Mouse (Mus musculus) regulatory T cell (primary cell): ENCODE measurements around the gene Rbm28.

Experiments
- in situ Hi-C: fragments of 300-600 bp; cut with MboI, MseI; formaldehyde crosslinking; loops from one replicate; pipeline ENCODE4 v1.15.1; 2025; ENCODE audit warnings: high pct_unique_total_duplicates

The Rbm28 gene

DNA sequence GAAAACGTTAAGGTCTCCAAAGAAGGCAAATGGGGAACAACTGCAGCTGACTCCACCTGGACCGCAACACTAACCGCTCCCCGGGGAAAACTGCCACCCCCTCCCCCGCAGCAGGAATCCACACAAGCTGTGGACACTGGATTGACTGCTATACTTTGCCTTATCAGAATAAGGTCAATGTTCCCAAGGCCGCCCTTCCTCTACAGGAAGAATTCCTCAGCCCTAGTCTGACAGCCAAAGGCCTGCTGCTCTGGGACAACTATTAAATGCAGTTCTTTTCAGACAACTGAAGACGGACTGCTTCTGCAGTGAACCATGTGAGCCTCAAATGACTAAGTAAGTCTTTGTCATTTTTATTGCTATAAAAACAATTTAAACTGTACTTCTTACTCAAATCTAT is 18.2 kb downstream of the Rbm28 start:
- in situ Hi-C loops, result no loop called here

- in situ Hi-C loops, result no loop called here
These were observed 19.1 kb downstream of the Rbm28 start for GRCm38 (mm10) chr6:29145456-29146307.

- in situ Hi-C loops, result no loop called here
These were observed 19.8 kb downstream of the Rbm28 start for GRCm38 (mm10) chr6:29144971-29145370.

- in situ Hi-C loops, result no loop called here
These were observed 21.2 kb downstream of the Rbm28 start for GRCm38 (mm10) chr6:29143608-29144007.

- in situ Hi-C loops, result no loop called here
These were observed 27.4 kb downstream of the Rbm28 start for GRCm38 (mm10) chr6:29137441-29137840.

DNA sequence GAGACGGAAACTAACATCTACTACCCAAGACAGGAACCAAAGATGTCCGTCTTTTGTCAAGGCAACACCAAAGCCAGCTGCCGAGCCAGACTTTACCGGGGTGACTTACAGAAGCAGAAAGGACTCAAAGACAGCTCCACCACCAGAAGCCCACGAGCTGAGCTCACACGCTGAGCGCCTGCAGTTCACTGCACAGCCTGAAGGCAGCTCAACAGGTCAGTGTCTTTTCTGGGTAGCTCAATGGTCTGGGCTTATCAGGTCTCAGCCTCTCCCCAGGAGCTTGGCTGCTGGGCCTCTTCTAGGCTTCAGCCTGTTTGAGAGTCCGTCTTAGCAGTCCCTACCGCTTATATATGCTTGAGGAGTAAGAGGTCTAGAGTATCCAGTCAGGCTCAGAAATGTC is 31.7 kb downstream of the Rbm28 start:
- in situ Hi-C loops, result no loop called here

DNA sequence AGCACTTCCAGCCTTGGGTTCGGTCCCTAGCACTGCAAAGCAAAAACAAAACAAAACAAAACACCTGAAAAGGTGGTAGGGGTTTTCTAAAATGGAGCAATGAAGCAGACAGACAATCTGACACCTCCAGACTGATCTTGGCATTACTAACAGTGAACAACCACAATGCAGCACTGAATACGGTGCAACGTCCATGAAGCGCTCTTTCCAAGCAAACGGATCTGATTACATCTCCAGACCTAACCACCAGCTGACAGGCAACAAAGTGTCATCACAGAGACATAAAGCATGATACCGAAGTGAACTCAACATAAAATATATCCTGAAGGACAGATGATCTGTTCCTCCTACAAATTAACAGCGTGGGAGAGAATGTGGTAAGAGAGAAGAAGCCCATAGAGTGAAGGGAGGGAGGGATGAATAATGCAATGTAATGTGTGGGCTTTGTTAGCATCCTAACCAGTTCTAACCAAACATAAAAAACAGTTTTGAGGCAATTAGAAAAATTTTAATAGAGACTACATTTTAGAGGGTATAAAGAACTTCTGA is 37.9 kb downstream of the Rbm28 start:
- in situ Hi-C loops, result no loop called here

- in situ Hi-C loops, result no loop called here
These were observed 44.8 kb downstream of the Rbm28 start for GRCm38 (mm10) chr6:29119990-29120389.

DNA sequence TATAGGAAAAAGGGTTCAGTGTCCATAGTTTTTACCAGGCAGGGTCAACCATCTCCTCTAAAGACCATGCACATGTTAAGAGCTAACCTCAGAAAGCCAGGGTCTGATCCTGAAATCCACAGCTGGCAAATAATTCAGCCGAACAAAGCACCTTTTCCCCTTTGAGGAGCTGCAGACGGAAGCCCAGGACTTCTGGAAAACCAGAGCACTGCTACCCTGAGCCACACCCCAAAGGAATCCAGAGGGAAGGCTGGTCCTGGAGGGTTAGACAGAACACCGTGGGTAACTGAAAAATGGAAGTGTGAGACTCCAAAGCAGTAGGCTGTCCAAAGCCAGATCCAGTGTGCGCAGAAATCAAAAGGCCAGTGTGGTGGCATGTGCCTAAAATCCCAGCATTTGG is 45.8 kb downstream of the Rbm28 start:
- in situ Hi-C loops, result no loop called here

GRCm38 (mm10) chr6:29118231-29118630 is 46.6 kb downstream of the Rbm28 start:
- in situ Hi-C loops, result no loop called here

DNA sequence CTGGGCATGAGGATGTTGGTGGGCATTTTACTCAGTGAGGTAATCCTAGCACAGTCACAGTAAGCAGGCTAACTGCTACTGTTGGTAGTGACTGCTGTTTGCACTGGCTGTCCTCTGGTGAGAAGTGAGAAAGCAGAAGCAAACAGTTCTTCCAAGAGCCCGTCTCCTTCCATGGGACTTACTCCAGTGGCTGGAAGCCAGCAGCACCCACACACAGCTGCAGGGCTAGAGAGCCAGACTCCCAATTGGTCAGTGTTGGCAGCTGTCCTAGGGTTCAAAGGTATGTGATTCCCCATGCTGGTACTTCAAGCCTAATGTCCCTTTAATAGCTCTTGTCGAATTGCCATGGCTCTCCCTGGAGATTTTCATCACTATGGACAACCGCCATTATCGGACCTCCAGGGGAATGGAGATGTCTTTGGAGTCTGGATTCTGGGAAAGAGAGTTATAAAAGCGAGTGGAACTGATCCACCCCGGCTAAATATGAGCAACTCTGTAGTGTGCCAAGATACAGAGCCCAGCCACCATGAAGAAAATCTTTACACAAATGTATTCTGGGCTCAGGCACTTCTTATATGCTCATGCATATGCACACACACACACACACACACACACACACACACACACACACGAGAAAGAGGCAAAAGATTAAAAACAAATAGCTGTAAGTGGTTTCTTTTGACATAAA is 47.2 kb downstream of the Rbm28 start:
- in situ Hi-C loops, result no loop called here

- in situ Hi-C loops, result no loop called here
These were observed 49.0 kb downstream of the Rbm28 start for GRCm38 (mm10) chr6:29115756-29116155.

DNA sequence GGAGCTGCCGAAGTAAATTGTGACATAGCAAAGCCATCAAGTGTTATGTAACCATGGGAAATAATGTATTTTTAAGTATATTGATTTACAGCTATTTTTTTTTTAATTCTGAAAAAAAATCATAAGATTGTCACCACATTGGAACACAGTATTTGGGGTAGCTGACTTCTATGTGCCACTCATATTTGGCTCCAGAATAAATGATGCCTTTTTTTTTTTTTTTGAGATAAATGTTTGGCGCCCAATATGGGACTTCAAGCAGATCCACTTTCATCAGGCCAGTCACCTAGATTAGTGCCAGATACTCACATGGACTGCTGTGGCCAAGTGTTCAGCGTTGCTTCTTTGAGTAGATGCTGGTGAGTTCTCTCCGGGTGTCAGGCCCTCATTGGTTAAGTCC is 53.3 kb downstream of the Rbm28 start:
- in situ Hi-C loops, result no loop called here

DNA sequence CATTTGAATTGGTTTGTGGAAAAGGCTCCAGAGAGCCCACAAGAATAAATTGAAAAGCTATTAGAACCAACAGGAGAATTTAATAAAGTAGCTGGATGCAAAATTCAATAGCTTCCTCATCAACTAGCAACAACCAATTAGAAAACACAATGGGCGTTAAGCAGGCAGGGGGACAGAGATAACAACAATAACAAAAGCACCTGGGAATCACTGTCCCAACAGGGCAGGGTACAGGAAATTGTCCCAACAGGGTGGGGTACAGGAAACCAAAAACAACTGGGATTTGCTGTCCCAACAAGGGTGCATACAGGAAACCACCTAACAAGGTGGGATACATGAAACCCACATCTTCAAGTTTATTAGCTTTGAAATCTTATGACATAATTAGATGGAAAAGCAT is 56.4 kb downstream of the Rbm28 start:
- in situ Hi-C loops, result no loop called here

- in situ Hi-C loops, result no loop called here
These were observed 63.5 kb downstream of the Rbm28 start for GRCm38 (mm10) chr6:29101248-29101864.

DNA sequence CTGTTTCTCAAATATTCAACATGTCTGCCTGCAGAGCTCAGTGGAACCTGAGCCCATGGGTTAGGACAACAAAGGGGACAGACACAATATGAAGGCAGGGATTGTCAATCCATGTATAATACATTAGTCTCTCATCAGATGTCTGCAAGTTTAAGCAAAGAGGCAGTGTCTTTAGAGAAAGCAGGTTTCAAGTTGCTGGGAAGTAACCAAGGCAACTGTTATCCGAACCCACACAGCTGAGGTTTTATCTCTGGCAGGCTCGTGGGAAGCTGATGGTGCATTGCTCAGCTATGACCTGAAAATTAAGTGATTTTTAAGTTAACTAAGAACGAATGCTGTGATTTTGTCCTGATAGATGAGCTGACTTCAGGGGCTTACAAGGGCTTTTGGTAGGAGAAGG is 64.4 kb downstream of the Rbm28 start:
- in situ Hi-C loops, result no loop called here

DNA sequence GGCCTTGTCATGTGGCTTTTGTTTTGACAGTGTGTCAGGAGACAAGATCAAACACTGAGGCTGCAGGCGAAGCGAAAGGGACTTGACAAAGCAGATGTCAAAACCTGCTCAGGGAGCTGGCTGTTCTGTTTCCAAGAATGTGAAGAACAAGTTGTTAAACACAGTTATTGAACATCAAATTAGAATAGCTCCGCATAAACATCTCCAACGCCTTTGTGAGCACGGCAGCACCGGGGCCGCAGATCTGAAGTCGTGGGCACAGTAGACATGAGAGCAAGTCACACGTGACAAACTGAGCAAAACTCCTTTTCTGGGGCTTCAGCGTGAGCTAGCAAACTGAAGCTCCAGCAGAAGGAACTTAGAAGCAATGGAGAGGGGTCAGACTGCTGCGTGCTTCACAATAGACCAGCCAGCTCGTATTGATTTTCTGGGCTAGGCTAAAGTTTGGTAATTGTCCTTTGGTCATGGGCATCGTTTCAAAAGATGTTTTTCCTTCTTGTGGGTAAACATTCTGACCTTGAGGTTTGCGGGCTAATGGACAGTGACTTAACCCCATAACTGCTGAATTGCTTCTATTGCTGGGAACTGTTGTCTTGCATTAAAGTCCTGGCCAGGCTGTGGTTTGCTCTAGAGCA is 65.2 kb downstream of the Rbm28 start:
- in situ Hi-C loops, result no loop called here

GRCm38 (mm10) chr6:29092904-29093303 is 71.9 kb downstream of the Rbm28 start:
- in situ Hi-C loops, result no loop called here

GRCm38 (mm10) chr6:29092234-29092633 is 72.6 kb downstream of the Rbm28 start:
- in situ Hi-C loops, result no loop called here

DNA sequence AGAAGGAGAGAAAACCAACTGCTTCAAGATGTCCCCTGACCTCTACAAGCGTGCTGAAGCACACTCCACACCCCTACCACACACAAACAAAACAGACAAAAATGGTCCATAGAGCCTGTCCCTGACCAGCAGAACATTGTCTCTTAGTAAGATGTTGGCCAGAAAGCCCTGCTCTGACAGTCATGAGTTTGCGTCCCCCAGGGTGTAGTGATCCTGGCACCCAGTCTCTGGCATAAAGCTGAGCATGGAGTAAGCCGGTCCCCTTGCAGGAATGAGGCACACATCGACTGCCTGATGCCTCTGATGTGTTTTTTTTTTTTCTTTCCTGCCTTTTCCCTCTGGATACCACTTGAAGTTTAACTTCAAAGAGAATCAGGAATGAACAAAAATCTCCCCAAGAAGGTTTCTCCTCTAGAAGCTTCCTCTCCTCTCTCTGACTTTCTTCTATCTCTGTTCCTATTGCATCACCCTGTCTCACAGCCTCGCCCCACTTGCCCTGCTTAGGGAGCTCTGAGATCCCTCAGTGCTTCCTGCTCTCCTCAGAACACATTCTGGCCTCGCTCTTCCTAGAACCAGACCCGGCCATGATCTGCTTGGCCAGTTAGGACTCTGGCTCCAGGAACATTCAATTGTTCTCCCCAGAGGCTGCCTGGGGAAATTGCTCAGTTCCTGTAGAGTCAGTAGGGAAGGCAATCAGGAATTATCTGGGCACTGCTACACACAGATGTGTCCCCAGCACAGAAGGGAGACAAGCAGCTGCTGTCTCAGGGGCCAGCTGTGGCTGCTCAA is 76.7 kb downstream of the Rbm28 start:
- in situ Hi-C loops, result no loop called here

GRCm38 (mm10) chr6:29084401-29084800 is 80.4 kb downstream of the Rbm28 start:
- in situ Hi-C loops, result no loop called here
